Mouse (Mus musculus) spleen, postnatal 14 days (tissue): ENCODE data around the gene Aprt.

ENCODE experiments used
- DNase-seq, 2 experiments: peaks; one replicate each; pipeline ENCODE4 v3.0.0; 2021 to 2022; ENCODE audit warnings: low spot score in 2 of 2

Aprt gene

GRCm38 (mm10) chr8:122576648-122577022 lies at the start of gene Aprt:
Gene Aprt (minus strand): TSS chr8:122576909.
- peak; percentile 91 for DNase-seq

GRCm38 (mm10) chr8:122625811-122626210 lies 49.1 kb upstream of the Aprt start:
- no peak for DNase-seq

- no peak for DNase-seq
These were observed 47.9 kb upstream of the Aprt start for GRCm38 (mm10) chr8:122624653-122625052.

- DNase-seq: no peak
These were observed 47.3 kb upstream of the Aprt start for GRCm38 (mm10) chr8:122623844-122624642.

GRCm38 (mm10) chr8:122622727-122623126 lies 46.0 kb upstream of the Aprt start, which contains the start of gene Pabpn1l:
Gene Pabpn1l (minus strand): TSS chr8:122622739.
- DNase-seq: no peak

- DNase-seq: no peak
These were observed 43.7 kb upstream of the Aprt start for GRCm38 (mm10) chr8:122620446-122620845.

- peak in 1 of 2 experiments; percentile 34 for DNase-seq
These were observed 42.1 kb upstream of the Aprt start for GRCm38 (mm10) chr8:122618660-122619378.

- peak; percentile 71 to 88 for DNase-seq
These were observed 41.3 kb upstream of the Aprt start for GRCm38 (mm10) chr8:122617947-122618546.

- DNase-seq: no peak
These were observed 39.6 kb upstream of the Aprt start for GRCm38 (mm10) chr8:122616181-122616905.

GRCm38 (mm10) chr8:122611295-122612133 lies 34.8 kb upstream of the Aprt start, which contains the start of the genes Galns and Trappc2l:
Gene Galns (minus strand): TSS chr8:122611463.
Gene Trappc2l (plus strand): TSS chr8:122611640.
- DNase-seq: peak; percentile 92 to 93

GRCm38 (mm10) chr8:122610612-122611277 lies 34.0 kb upstream of the Aprt start:
- DNase-seq: no peak

GRCm38 (mm10) chr8:122610209-122610608 lies 33.5 kb upstream of the Aprt start:
- no peak for DNase-seq

GRCm38 (mm10) chr8:122606810-122607209 lies 30.1 kb upstream of the Aprt start:
- DNase-seq: no peak

GRCm38 (mm10) chr8:122605367-122605766 lies 28.7 kb upstream of the Aprt start:
- no peak for DNase-seq

- no peak for DNase-seq
These were observed 27.9 kb upstream of the Aprt start for GRCm38 (mm10) chr8:122604640-122605039.

GRCm38 (mm10) chr8:122600666-122601065 lies 24.0 kb upstream of the Aprt start:
- no peak for DNase-seq

GRCm38 (mm10) chr8:122596031-122596430 lies 19.3 kb upstream of the Aprt start:
- no peak for DNase-seq

- no peak for DNase-seq
These were observed 17.2 kb upstream of the Aprt start for GRCm38 (mm10) chr8:122593783-122594507.

- DNase-seq: no peak
These were observed 16.5 kb upstream of the Aprt start for GRCm38 (mm10) chr8:122593240-122593639.

- DNase-seq: no peak
These were observed 10.0 kb upstream of the Aprt start for GRCm38 (mm10) chr8:122586749-122587148.
